Mouse (Mus musculus) C2C12 (cell line): ENCODE data around the gene Slc6a21. TPM values are rescaled to one million over a fixed set of nuclear protein-coding genes. Genes with fewer than 3 reads are reported as not detected.

ENCODE experiments used
- H3K27me3 ChIP-seq: one replicate; pipeline ENCODE4 v1.6.1; 2011; ENCODE audit not compliant: control insufficient read depth, insufficient read depth, insufficient read length
- H3K36me3 ChIP-seq: one replicate; pipeline ENCODE4 v1.6.1; 2011; ENCODE audit not compliant: control insufficient read depth, insufficient read depth
- H3K4me3 ChIP-seq: one replicate; pipeline ENCODE4 v1.5.1; 2011; ENCODE audit warnings: mild to moderate bottlenecking, control low read depth; ENCODE audit not compliant: poor library complexity, insufficient read depth, severe bottlenecking
- H3K79me2 ChIP-seq: one replicate; pipeline ENCODE4 v1.6.1; 2011; ENCODE audit not compliant: control insufficient read depth, insufficient read depth
- H3K79me3 ChIP-seq: one replicate; pipeline ENCODE4 v1.6.1; 2011; ENCODE audit warnings: low read depth, control low read depth
- H3ac ChIP-seq: one replicate; pipeline ENCODE3; 2011; ENCODE audit warnings: low read depth; ENCODE audit not compliant: control insufficient read depth, insufficient read length
- CEBPB ChIP-seq: IDR thresholded peaks from one replicate; pipeline ENCODE4 v1.6.1; 2011; ENCODE audit warnings: low read depth, mild to moderate bottlenecking, control low read depth, moderate library complexity
- CTCF ChIP-seq: IDR thresholded peaks from one replicate; pipeline ENCODE4 v1.5.1; 2011; ENCODE audit not compliant: control insufficient read depth, insufficient read depth, insufficient read length
- FOSL1 ChIP-seq: IDR thresholded peaks from one replicate; pipeline ENCODE4 v1.8.0; 2011; ENCODE audit warnings: mild to moderate bottlenecking, low read length; ENCODE audit not compliant: poor library complexity, insufficient read depth, severe bottlenecking
- MAX ChIP-seq: IDR thresholded peaks from one replicate; pipeline ENCODE4 v1.6.1; 2011; ENCODE audit warnings: mild to moderate bottlenecking, control low read depth
- MYOD1 ChIP-seq: IDR thresholded peaks from one replicate; pipeline ENCODE4 v1.6.1; 2011; ENCODE audit warnings: low read depth; ENCODE audit not compliant: control insufficient read depth, insufficient read length
- MYOG ChIP-seq: IDR thresholded peaks from one replicate; pipeline ENCODE4 v1.6.1; 2011; ENCODE audit not compliant: control insufficient read depth, insufficient read length; ENCODE audit errors: extremely low read depth
- USF1 ChIP-seq: IDR thresholded peaks from one replicate; pipeline ENCODE4 v1.6.1; 2011; ENCODE audit warnings: low read depth, mild to moderate bottlenecking, control low read depth, moderate library complexity
- polyA plus RNA-seq: library from polyadenylated mRNA; unstranded; fragments of >200 nt; fragmentation: generic; extraction: Trizol; gene quantifications from one replicate; pipeline ENCODE4 v1.2.1, GENCODE M21; 2012; ENCODE audit warnings: missing spikeins

Gene Slc6a21
- polyA plus RNA-seq, 1 experiment: not detected

DNA sequence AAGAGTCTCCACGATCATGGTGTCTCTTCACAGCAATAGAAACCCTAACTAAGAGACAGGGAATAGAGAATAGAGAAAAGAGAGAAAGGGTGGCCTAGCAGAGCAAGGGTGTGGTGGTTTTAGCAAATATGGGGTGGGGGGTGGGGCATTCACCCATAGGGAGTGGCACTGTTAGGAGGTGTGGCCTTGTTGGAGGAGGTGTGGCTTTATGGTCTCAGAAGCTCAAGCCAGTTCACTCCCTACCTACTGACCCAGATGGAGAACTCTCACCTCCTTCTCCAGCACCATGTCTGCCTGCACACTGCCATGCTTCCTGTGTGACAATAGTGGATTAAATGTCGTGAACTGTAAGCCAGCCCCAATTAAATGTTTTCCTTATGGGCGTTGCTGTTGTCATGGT is 20.2 kb downstream of the Slc6a21 start:
- Histone ChIP-seq H3K27me3 (peaks cover 3% of the 10 kb centered on the region), H3ac (no peak overlapping the region), H3K79me3 (no peaks in the 10 kb centered on the region), H3K36me3 (no peaks in the 10 kb centered on the region), H3K79me2 (no peaks in the 10 kb centered on the region), H3K4me3 (no peak overlapping the region)
- TF ChIP-seq FOSL1 (no peak), CEBPB (no peak), MAX (no peak)

DNA sequence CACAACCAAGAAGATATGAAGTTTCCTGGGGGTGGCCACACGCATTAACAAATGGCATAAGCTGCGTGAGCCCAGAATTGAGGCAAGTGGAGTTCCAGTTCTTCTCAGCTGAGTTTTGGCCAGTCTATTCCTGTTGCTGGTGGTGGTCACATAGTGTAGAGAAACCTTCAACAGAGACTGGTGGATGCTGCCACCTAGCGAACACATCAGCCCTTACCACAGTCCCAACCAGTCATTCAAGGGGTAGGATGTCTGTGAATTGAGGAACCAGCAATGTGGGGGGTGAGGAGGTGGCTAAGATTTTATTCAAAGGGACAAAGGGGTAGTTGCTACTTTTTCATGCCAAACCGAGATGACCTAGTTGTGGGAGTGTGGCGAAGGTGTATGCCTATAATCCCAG is 22.4 kb downstream of the Slc6a21 start:
- no peak overlapping the region for H3ac ChIP-seq
- H3K79me3 ChIP-seq: no peaks in the 10 kb centered on the region
- no peaks in the 10 kb centered on the region for H3K79me2 ChIP-seq
- peak; percentile 77 for TF ChIP-seq CTCF
- no peak for TF ChIP-seq MYOG
- no peaks in the 10 kb centered on the region for H3K36me3 ChIP-seq
- H3K4me3 ChIP-seq: no peak overlapping the region
- H3K27me3 ChIP-seq: no peaks in the 10 kb centered on the region

DNA sequence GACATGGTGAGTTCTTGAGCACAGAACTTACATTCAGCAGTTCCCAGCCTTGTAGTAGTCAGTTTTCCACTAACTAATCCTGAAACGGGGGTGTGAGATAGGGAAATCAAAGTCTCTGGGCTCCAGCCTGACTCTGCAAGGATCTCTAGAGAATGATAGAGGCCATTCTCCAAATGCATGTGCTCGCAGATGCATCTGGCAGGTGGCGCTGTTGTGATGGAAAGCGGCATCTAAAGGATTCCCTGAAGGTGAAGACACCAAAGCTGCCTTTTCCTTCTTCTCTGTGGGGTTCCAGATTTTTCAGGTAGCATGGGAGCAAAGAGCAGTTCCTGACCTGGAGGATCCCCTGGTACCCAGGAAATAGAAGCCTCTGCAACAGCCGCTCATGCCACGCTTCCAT is 23.0 kb downstream of the Slc6a21 start:
- H3ac ChIP-seq: no peak overlapping the region
- H3K4me3 ChIP-seq: no peak overlapping the region
- TF ChIP-seq MYOG (no peak), CTCF (peak; percentile 40), FOSL1 (no peak), MAX (peak; percentile 7), CEBPB (no peak), MYOD1 (no peak), USF1 (no peak)
- no peaks in the 10 kb centered on the region for H3K36me3 ChIP-seq
- no peaks in the 10 kb centered on the region for H3K27me3 ChIP-seq
- H3K79me2 ChIP-seq: no peaks in the 10 kb centered on the region
- no peaks in the 10 kb centered on the region for H3K79me3 ChIP-seq

DNA sequence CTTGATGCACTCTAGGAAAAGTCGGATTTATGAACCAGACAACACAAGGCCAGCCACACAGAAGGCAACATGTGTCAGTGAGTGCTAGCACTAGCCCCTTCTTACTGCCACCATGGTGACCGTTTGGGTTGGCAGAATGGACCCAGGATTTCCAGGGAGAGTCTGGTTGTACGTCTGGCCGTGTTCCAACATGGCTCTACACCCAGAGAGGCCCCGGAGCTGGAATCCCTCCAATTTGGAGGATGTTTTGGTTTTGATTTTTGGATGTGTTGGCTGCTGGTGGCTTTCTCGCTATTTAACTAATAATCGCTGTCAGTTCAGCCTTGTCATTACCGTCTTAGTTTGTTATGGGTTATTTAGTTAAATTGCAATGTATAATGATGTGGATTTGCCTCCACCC is 25.3 kb downstream of the Slc6a21 start:
- H3K36me3 ChIP-seq: no peaks in the 10 kb centered on the region
- H3K27me3 ChIP-seq: no peaks in the 10 kb centered on the region
- H3ac ChIP-seq: no peak overlapping the region
- H3K79me2 ChIP-seq: no peaks in the 10 kb centered on the region
- TF ChIP-seq MAX (no peak), CTCF (no peak), USF1 (no peak), CEBPB (no peak), FOSL1 (no peak), MYOD1 (no peak), MYOG (no peak)
- H3K79me3 ChIP-seq: no peaks in the 10 kb centered on the region
- no peak overlapping the region for H3K4me3 ChIP-seq

DNA sequence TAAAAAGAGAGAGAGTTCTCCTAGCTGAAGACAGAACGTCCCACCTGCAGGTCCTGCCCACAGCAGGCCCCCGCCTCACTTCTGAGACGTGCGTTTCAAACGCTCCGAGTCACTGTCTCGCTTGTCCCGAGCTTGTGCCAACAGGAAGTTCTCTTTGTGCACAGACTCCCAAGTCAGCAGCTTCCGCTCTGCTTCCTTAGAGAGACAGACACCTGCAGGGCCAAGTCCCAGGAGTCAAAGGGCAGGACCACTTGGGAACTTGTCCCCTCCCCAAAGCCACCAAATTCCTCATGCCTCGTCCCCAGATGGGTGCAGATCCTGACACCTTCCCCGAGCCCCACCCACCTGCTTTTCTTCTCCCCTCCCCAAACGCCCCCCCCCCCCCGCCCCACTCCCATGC is 27.6 kb downstream of the Slc6a21 start:
- no peaks in the 10 kb centered on the region for H3K27me3 ChIP-seq
- no peak for TF ChIP-seq MAX
- TF ChIP-seq MYOG: no peak
- no peak for TF ChIP-seq CEBPB
- TF ChIP-seq USF1: no peak
- no peak for TF ChIP-seq FOSL1
- no peak for TF ChIP-seq CTCF
- TF ChIP-seq MYOD1: no peak
- H3K79me2 ChIP-seq: no peaks in the 10 kb centered on the region
- H3K36me3 ChIP-seq: no peaks in the 10 kb centered on the region
- no peak overlapping the region for H3K4me3 ChIP-seq
- H3K79me3 ChIP-seq: no peaks in the 10 kb centered on the region
- no peak overlapping the region for H3ac ChIP-seq

DNA sequence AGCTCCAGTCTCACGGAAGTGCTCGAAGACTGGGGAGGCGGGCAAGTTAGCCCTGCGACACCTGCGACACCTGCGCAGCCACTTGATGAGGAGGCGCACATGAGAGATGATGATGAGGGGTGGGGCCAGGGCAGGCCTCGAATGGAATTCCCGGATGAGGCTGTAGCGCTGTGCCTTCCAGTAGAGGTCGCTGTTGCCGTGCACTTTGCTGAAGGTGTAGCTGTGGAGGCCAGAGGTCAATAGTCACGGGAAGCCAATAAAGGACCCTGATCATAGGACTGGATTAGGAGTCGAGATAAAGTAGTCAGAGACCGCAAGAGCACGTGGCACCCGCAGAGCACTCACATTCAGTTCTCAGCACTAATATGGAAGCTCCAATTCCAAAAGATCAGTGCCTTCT is 28.0 kb downstream of the Slc6a21 start:
- Histone ChIP-seq H3ac (no peak overlapping the region), H3K79me2 (no peaks in the 10 kb centered on the region), H3K79me3 (no peaks in the 10 kb centered on the region), H3K36me3 (no peaks in the 10 kb centered on the region), H3K4me3 (no peak overlapping the region), H3K27me3 (no peaks in the 10 kb centered on the region)
- TF ChIP-seq CTCF (peak; percentile 84), MAX (no peak)
